Mouse (Mus musculus) ovary, postnatal 14 days (tissue): ENCODE results near the gene Pomc.
A peak's percentile ranks its signal among the peaks of the same experiment; 100 is the strongest.
"Not testable (repeated sequence)": the region's sequence is repeated elsewhere in the genome, so short reads cannot be mapped to it uniquely, and the experiment has no call there.

Experiments used
- DNase-seq: peaks from one replicate; pipeline ENCODE4 v3.0.0; 2022; ENCODE audit warnings: low spot score

The Pomc gene

GRCm38 (mm10) chr12:3954651-3955050, at the start of gene Pomc:
Gene Pomc, plus strand, starts transcription at chr12:3954951.
- no peak for DNase-seq

- no peak for DNase-seq
These were observed 49.3 kb upstream of the Pomc start for GRCm38 (mm10) chr12:3905436-3905835.

GRCm38 (mm10) chr12:3906308-3906707, 48.4 kb upstream of the Pomc start:
- no peak for DNase-seq

- DNase-seq = no peak
These were observed 47.7 kb upstream of the Pomc start for GRCm38 (mm10) chr12:3907008-3907407.

GRCm38 (mm10) chr12:3907418-3907817, 47.3 kb upstream of the Pomc start:
- DNase-seq = no peak

DNA sequence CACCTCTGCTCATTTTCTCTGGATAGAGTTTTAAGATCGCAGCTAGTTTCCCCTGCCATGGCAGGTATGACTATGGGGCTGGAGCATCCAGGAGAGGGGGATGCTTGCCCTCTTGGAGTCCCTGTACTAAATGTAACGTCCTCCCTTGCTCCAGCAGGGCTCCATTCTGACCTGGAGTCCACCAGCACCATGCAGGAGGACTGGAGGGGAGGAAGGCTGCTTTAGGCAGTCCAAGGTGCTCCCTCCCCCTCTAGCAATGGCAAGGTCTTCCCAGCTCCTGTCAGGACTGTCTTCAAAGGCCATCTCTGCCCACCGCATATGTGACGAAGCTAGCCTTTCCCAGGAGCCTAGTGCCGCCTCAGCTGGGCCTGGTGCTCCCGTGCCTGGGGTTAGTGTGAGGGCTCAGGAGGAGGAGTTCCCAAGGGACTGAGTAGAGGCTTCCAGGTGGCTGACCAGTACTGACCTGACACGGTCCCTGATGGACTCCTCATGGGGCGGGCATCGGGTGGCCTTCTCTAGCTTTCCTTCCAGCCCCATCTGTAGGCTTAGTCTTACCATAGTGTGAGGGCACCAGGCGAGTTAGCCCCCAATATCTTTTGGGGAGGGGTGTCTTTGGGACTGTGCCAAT, 44.2 kb upstream of the Pomc start:
- no peak for DNase-seq

DNA sequence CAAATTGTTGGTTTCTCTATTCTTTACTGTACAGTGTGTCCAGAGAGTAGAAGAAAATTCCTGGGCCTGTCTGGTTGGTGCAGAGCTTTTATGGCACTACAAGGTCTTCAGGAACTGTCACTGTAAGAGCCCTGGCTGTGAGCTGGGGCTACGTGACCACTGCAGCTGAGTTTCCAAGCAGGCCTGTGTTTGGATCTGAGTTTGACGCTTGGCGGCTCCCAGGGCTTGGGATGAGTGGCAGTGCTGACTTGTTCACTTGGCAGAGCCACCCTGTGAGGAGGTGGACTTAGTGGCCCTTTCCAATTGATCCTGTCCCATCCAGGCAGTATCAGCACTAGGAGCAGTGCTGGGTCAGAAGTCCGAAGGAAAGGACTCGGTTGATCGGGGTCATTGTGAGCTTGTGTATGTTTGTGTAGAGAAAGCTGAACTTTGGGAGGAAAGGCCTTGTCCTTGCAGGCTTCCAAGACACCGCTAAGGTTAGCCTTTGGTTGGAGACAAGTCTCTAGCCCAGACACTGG, 42.9 kb upstream of the Pomc start:
- DNase-seq = no peak

- DNase-seq = no peak
These were observed 38.9 kb upstream of the Pomc start for GRCm38 (mm10) chr12:3915852-3916251.

- no peak for DNase-seq
These were observed 36.9 kb upstream of the Pomc start for GRCm38 (mm10) chr12:3917668-3918341.

GRCm38 (mm10) chr12:3918577-3918976, 36.2 kb upstream of the Pomc start:
- DNase-seq = no peak

- no peak for DNase-seq
These were observed 35.3 kb upstream of the Pomc start for GRCm38 (mm10) chr12:3919423-3919822.

GRCm38 (mm10) chr12:3926127-3926526, 28.6 kb upstream of the Pomc start:
- peak; percentile 56 for DNase-seq

- DNase-seq = no peak
These were observed 25.9 kb upstream of the Pomc start for GRCm38 (mm10) chr12:3928841-3929240.

GRCm38 (mm10) chr12:3930090-3930865, 24.5 kb upstream of the Pomc start:
- DNase-seq = not testable (repeated sequence)

DNA sequence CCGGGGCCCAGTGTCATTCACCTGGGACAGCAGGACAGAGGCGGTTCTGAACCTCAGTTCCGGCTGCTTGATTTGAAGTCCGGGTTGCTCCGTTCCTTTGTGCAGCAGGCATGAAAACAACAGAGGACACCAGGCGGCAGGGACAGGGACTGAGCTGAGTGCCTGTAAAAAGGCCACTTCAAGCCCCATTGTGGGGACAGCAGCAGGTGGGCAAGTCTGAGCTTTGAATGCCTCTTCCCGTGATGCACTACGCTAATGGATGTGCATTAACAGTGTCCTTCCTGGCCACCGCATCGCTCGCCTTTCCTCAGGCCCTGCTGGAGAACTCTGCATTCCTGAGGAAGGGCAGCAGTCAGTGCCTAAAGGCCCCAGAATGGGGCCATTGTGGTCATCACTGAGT, 12.7 kb upstream of the Pomc start:
- no peak for DNase-seq

DNA sequence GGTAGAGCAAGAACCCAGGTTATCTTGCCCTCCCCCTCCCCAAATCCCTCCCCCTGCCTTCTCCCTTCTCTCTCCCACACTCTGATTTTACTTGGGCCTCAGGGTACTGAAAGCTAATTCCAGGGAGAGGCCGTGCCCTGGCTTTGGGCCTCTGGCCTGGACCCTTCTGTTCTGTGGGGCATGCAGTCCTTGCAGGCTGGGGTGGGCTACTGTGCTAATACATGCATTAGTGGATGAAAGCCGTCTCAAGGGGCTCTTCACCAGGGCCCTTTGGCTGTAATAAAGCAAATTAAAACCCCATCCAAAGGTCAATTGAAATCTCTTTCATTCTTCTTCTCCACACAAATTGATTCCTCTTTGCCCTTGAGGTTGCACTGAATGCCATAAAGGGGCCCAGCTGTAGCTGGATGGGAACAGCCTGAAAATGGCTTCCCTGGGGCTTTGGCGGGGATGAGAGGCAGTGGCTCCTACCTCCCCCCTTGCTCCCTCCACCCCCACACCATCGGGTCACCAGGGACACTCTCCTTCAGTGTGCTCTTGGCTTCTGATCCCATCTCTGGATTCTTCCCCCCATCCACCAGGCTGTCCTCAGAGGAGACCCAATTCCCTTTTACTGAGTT, 10.2 kb upstream of the Pomc start:
- DNase-seq = no peak

- DNase-seq = no peak
These were observed 7.2 kb upstream of the Pomc start for GRCm38 (mm10) chr12:3947503-3947902.

GRCm38 (mm10) chr12:3955371-3955770, 620 bp downstream of the Pomc start:
- peak; percentile 7 for DNase-seq

DNA sequence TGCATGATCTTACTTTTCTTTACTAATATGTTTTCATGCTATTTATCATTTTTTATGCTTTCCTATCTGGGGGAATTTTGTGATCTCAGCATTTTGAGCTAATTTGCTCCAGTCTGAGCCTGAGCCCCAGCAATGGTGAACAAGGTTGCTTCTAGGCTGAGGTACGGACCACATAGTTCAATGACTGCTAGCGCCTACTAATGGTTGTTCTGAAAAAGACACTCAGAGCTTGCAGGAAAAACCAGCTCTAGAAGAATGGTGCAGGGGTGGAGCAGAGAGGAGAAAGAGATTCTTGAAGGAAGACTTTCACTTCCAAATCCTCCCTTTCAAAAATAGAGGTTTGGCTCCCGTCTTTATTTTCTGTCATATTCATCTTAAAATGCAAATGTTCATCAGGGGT, 1.6 kb downstream of the Pomc start:
- DNase-seq = no peak

- DNase-seq = peak; percentile 61
These were observed 5.2 kb downstream of the Pomc start for GRCm38 (mm10) chr12:3959791-3960543.

GRCm38 (mm10) chr12:3960553-3960952, 5.8 kb downstream of the Pomc start:
- no peak for DNase-seq

DNA sequence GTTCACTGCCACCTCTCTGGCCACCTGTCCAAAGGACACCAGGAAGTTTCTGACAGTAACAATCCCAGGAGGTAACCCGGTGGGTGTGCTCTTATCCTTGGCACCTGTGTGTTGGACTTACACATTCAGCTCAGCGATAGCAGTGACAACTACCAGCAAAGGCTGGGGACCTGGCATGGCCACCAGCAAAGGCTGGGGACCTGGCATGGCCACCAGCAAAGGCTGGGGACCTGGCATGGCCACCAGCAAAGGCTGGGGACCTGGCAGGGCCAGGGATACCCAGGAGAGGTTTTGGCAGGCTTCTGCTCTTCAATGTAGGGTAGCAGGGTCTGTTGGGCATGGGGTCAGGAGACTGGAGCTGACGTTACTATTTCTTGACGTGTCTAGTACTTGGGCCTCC, 12.4 kb downstream of the Pomc start:
- DNase-seq = no peak
